Mouse (Mus musculus): ENCODE data around the gene Cyb5b.
"Not testable (repeated sequence)": the region's sequence is repeated elsewhere in the genome, so short reads cannot be mapped to it uniquely, and the experiment has no call there.

Gene Cyb5b

DNA sequence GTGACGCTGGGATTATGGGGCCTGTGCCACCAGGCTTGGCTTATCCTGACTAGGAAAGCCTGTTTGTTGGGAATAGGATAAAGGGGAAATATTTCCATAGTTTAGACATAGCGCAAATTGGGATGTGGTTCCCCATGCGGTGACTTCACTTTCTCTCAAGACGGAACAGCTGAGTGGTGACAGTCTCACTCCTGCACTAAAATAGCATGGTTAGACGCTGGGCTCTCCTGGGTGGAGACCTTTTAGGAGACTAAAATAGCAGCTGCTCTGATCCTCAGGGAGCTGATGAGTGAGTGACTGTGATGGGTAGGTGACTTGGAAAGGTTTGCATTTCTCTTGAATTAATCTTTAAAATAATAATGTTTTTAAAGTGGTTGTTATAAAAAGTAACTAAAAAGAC, 17.4 kb downstream of the Cyb5b start:
- no peak for DNase-seq (ENCODE audit: low read depth, low spot score)

DNA sequence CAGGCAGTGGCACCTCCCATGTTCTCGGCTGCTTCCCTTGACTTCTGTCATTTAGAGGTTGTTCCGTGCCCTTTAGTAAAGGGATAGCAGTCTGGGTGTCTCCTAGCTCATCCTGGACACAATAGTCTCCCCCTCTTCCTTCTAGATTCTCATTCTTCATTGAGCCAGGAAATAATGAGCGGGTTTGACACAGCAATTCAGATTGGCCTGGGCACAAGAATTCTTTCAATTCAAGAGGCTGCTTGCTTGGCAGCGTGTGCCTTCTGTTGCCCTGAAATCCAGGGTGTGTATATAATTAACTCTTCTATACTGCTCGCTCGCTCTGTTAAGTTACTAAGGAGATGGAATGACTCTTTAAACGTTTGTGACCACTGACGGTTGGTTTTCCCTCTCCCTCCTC, 21.7 kb downstream of the Cyb5b start:
- no peak for DNase-seq (ENCODE audit: low read depth, low spot score)

DNA sequence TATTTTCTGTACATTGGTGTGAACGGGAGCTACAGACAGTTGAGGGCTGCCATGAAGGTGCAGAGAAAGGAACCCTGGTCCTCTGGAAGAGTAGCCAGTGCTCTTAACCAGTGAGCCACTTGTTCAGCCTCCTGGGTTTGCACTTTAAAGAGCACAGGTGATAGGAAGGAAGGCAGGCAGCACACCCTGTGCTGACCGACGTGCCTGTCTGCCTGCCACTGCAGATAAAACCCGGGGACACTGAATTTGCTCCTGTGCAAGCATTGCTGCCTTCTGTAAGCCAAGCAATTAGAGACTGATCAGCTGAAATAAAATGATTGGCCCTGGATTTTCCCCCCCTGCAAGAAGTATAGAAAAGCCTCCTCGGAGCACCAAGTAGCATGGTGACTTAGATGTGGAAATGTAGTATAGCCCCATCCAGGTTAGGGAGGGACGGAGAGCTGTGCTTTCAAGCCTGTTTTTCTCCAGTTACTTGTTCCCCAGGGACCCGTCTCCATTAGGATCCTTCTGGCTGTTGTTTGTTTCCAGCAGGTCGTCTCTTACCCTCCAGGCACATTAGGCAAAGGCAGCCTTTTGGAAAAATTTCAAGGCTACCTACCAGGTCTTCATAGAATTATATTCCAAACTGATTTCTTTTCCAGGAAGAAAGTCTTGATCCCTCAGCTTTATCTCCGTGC, 22.7 kb downstream of the Cyb5b start:
- DNase-seq (ENCODE audit: low read depth, low spot score): no peak

DNA sequence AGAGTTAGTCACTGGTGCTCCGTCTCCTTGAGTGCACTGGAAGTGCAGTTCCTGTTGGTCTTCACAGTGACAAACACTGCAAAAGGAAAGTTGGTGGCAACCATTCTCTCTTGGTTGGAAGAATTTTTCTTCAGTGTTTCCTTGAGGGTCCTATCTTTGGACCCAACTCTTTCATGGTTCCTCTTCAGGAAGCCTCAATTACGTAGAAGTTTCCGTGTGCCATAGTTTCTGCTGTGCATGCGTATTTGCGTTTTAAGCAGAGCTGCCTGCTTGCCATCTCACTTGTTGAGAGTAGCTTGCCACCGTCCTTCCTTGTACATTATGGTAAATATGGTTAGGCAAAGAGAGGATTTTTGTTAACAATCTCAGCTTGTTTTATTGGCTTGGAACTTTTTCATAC, 30.7 kb downstream of the Cyb5b start:
- no peak for DNase-seq (ENCODE audit: low read depth, low spot score)

DNA sequence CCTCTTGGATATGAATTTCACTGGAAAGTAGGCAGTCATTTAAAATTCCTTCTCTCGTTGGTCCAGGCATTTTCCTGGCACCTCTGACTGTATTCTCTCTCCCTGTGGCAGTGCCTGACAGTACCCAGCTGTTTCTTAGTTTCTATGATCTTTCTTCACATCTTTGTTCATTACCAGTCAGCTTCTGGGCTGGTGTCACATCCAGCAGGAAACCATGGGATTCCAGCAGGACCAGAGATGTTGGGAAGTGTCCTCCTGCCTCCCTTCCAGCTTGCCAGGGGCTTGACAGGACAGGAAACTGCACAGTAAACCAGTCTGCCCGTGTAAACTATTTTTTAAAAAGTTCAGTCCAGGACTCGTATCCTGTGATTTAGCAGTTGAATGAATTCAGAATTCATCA, 34.6 kb downstream of the Cyb5b start:
- DNase-seq (ENCODE audit: low read depth, low spot score): no peak

DNA sequence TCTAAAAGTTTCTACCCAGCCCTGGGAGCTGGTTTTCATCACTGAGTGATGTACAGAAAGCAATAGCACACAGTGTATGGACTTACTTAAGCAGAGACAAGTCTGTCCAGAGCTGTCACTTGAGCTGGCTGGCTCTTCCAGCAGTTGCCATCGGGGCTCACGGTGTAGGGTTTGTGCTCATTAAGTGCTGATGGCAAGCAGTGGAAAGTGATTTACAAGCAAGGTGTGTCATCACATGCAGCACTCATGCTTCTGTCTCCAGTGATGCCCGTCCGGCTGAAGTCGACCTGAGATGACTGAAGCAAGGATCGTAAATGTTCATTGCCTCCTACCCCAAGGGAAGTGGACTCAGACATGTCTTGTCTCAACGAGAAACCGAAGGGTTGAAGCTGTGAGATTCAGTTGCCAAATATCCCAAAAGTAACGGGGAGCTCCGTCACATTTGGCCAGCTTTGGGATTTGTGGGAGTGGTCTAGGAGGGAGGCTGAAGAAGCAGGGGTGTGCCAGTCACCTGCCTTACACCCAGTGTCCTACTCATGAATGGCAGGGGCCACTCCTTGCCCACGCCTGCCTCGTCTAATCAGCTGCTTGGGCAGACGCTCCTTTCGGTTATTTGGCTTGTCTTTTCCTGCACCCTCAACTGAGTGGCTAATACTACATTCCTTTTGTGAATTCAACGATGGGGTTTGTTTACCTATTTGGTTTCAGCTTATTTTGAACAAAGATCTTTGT, 36.4 kb downstream of the Cyb5b start:
- DNase-seq (ENCODE audit: low read depth, low spot score): no peak

DNA sequence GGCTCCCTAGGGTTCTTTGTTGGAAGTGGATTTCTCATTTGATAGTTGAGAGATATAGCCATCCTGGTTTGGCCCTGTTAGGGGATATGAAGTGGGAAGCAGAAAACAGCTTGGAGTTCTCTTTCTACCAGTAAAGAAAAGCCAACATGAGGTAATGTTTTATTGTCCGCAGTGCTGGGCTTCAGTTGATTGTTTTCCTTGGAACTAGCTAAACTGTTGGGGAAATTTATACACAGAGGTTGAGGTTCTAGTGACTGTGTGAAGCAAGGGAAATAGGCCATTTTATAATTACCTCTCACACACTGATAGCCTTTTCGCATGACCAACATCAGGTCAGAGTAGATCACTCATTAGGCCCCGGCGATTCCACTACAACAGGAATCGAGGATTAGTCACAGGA, 37.2 kb downstream of the Cyb5b start:
- DNase-seq (ENCODE audit: low read depth, low spot score): no peak

DNA sequence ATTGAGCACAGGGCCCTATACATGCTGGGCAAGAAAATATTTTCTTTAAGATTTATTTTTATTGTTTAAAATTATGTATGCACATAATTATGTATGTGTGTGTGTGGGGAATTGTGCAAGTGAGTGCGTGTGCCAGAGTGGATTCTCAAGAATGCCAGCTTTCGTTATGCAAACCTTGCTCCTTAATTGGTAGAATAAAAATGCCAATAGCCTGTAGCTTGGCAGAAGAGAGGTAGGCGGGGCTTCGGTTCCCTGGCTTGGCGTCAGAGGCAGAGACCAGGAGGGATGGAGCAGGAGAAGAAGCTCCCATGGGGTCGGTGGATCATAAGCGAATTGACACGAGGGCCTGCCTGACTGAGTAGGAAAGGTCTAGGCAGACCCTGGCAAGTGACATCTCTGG, 42.2 kb downstream of the Cyb5b start:
- no peak for DNase-seq (ENCODE audit: low read depth, low spot score)

DNA sequence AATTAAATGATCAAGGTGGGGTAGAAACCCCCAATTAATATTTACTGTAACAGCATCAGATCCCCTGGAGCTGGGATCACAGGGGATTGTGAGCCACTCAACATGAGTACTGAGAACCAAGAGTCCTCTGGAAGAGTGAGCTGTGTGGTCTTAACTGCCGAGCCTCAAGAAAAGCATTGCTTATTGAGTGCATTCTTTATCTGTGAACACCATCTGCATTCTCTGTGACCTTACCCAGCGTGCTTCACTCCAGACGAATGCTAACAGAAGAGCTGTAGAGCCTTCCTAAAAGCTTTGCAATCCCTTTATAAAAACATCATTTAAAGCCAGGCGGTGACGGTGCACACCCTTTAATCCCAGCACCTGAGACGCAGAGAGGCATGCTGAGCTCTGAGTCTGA, 42.9 kb downstream of the Cyb5b start:
- no peak for DNase-seq (ENCODE audit: low read depth, low spot score)

DNA sequence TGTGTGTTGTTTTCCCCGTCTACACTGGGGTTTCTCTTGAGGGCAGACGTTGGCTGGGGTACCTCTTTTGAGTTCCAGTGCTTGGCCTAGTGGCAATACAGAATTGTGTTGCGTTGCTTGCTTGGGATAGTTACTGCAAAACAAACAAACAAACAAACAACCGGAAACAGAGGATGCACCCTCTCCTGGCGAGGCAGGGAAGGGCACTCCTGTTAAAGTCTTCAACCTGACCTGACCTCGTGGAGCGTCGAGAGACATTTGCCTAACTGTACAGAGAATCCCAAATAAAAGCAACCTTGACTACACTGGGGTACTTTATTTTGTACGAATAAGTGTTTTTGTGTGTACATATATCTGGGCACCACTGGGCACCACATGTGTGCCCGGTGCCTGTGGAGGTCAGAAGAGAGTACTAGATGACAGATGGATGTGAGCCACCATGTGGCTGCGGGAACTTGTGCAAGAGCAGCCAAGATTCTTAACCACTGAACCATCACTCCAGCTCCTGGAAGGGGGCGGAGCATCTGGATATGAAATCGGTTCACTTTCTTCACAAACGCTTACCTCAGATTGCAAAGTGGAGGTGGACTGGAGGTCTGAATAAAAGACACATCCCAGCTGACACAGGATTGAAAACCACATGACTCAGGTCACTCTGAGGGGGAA, 44.5 kb downstream of the Cyb5b start:
- peak; percentile 65 for DNase-seq (ENCODE audit: low read depth, low spot score)

DNA sequence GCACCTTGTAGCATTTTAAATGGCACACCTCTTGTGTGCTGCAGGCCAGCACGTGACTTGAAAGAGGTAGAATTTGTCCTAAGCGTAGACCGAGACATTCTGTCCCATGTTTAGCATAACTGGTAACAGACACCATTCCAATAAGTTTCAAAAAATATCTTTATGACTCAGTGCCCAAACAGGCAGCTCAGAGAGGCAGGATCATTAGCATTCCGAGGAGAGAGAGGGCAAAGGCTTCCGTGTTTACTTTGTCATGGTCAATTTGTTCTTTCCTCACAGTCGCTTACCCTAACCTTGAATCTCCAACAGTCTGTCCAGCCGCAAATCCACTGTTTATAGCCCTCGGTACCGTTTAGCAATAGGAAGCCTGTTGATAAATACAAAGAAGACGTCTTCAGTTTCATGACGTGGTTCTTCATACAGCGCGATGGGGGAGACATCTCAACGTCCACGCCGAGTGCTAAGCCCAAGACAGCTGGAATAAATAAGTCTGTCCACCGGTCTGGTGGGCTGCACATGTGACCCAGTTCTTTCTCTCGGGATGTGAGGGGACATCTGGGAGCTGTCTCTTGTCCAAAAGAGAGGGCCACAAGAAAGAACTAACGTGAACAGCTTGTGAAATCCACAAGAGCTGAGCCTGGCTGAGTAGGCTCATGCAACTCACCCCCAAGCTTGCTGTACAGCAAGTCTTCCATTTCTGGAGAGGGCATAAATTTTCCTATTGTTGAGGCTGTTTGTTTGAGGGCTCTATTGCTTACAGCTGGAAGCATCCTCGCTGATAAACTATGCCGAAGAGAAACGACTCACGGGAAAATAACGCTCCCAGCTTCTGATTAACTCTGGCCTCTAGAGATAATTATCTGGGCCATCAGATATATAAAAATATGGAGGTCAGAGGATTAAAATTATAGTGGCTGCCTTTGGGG, 47.7 kb downstream of the Cyb5b start:
- no peak for DNase-seq (ENCODE audit: low read depth, low spot score)

DNA sequence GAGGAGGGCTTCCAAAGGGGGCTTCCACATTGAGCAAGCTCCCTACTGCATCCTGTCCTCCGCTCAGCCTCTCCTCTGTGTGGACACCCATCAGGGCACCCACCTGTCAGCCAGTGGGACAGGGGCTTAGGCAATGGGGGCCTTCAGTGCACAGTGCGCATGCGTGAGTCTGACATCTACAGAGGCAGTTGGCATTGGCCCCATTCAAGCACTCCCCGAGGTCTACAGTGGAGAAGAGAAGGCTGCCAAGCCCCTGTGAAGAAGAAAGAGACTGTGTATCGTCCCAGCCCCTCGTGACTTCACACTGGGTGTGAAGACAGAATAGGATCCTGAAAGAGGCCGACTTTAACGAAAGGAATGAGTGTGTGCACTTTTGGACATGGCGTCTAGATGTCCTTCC, 54.7 kb downstream of the Cyb5b start:
- no peak for DNase-seq (ENCODE audit: low read depth, low spot score)

DNA sequence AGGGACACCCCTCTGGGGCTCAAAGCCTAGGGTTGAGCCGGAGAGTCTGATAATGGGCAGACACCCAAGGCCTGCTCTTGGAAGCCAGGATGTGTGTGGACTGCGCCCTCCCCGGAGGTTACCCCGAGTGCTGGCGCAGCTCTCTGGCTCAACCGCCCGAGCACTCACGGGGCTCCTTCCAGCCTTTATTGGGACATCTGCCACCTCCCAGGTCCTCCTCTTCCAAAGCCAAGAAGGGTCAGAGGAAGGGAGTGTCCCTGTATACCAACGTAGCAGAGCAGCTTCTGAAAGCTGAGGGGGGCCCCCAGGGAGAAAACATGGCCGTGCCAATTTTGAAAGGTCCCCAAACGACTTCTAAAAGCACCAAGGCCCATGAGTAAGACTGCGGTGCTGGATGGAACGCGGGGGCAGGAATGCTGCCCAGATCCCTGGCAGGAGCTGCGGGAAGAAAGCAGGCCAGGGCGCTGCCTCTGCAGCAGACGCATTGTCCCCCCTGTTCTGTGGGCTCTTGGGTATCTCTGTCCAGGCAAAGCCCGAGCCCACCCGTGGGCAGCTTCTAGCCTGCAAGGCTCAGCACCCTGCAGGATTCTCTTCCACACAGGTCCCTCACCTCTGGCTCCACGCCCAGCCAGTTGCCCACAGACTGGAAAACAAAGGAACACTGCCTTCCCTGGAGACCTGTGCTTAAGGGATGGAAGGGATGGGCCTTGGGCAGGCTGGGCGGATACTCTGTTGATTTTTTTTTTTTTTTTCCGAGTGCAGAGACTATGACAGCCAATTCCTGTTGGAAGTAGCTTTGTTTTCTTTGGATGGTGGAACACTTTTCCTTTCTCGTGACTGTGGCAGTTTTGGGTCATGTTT, 55.5 kb downstream of the Cyb5b start:
- no peak for DNase-seq (ENCODE audit: low read depth, low spot score)

DNA sequence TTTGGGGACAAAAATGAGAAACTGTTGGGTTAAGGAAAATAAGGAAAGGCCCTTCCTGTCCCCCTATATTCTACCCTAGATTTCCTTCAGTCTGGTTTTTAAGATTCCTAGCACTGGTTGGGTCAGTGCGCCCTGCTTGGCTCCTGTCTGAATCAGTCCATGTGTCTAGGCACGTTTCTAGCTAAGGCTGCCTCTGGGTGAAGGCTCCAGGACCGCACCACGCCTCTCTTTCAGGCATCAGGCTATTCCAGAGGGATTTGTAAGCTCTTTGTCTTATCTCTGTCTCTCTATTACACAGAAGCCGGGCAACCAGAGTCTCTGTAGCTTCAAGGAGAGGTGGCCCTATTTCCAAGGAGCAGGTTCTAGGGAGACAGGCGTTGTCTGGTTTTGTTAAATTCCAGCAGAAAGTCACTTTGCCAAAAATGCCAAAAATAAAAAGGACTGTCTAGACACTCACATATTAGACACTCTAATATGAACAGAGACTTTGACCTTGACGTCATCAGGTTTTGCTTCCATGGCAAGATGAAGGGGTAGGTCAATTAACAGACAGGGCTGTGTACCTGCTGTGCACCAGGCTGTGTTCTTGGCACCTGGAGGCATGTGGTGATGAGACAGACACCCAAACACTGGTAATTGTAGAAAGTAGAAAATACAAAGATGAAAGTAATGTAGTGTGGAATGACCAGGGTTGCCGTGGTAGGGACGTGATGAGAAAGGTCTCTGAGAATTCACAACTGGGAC, 56.5 kb downstream of the Cyb5b start:
- DNase-seq (ENCODE audit: low read depth, low spot score): no peak

DNA sequence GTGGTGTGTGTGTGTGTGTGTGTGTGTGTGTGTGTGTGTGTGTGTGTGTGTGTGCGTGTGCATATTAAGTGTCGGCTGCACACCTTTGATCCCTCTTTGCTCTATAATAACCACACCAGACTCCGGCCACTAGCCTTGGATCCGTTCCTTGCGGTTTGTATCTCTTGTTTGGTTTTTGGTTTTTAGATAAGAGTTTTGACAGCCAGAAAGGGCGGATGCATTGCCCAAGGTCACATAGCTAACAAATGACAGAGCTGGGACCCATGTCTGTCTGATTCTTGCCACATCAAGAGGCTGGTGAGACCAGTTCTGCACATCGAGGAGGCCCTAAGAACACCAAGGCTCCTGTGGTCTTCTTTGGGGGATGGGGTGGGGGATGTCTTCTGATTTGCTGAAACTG, 58.7 kb downstream of the Cyb5b start:
- no peak for DNase-seq (ENCODE audit: low read depth, low spot score)

DNA sequence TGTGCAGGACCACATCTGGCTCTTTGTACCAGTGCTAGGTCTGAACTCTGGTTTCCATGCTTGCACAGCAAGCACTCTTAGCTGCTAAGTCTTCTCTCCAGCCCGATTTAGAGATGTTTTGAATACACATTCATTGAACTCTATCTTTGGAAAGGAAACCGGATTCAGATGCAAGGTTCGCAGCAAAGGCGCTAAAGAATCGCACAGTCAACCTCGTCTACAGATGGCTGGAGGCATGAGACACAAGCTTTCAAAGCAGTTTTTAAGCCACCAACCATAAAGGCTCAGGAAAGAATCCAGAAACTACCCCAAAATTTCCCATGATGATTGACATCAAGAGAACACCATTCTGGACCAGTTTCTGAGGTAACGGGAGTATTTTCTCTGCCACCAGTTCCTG, 61.6 kb downstream of the Cyb5b start:
- no peak for DNase-seq (ENCODE audit: low read depth, low spot score)

DNA sequence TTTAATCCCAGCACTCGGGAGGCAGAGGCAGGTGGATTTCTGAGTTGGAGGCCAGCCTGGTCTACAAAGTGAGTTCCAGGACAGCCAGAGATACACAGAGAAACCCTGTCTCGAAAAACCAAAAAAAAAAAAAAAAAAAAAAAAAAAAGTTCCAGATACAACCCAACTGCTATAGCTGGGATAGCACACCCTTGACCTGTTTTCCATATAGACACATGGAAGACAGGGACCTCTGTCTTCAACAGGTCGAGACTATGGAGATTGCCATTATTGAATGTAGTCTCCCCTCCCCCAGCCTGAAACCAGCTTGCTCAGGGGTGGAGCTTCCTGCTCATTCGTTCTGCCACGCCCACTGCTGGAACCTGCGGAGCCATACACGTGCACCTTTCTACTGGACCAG, 66.8 kb downstream of the Cyb5b start:
- DNase-seq (ENCODE audit: low read depth, low spot score): not testable (repeated sequence)

DNA sequence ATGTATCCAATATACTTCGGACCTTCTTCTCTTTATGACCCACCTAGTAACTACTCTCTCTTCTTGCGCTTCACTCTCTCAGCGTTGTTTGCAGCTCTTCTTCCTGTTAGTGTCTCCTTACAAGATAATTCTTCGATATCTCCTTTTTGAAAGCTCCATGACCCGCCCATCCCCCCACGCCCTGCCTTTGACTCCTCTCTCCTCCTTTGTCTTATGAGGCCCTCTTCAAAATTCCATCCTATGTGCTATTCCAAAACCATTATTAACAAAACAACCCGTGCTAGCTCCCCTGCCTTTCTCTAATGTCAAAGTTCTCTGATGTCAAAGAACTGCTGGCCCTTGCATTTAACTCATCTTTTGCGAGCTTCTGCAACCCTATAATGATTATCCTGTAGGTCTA, 67.7 kb downstream of the Cyb5b start:
- DNase-seq (ENCODE audit: low read depth, low spot score): no peak

DNA sequence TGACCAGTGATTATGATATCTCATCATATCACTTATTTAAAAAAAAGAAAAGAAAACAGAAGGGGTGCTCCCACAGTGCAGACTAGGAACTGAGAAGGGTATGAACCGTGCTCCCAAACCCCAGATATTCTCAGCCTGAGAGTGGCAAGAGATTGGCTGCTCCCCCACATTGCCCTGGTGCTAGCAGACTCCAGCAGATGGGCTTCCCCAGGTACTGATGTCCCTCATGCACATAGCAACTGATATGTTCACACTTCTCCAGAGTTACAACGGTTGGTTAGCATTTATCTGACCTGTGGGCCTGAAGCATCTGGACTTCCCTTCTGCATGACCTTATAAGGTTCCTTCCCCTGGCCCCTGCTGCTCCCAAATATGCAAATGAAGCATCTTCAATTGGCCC, 68.6 kb downstream of the Cyb5b start:
- DNase-seq (ENCODE audit: low read depth, low spot score): no peak
